Mouse (Mus musculus) T-helper 1 cell (primary cell): ENCODE data around the gene Ubc.
"Not testable (repeated sequence)": the region's sequence is repeated elsewhere in the genome, so short reads cannot be mapped to it uniquely, and the experiment has no call there.

Experiments
- in situ Hi-C: fragments of 300-600 bp; cut with MboI, MseI; formaldehyde crosslinking; loops from one replicate; pipeline ENCODE4 v1.15.1; 2025; ENCODE audit warnings: high pct_unique_total_duplicates

Gene Ubc

GRCm38 (mm10) chr5:125404903-125405545 lies 15.0 kb upstream of the Ubc start:
- in situ Hi-C loops, result no loop called here

GRCm38 (mm10) chr5:125404536-125404902 lies 14.5 kb upstream of the Ubc start:
- in situ Hi-C loops, result no loop called here

GRCm38 (mm10) chr5:125403481-125404465 lies 13.8 kb upstream of the Ubc start:
- in situ Hi-C loops, result no loop called here

GRCm38 (mm10) chr5:125402991-125403390 lies 13.0 kb upstream of the Ubc start:
- in situ Hi-C loops, result no loop called here

- in situ Hi-C loops, result no loop called here
Observed at GRCm38 (mm10) chr5:125402476-125402875, 12.5 kb upstream of the Ubc start.

GRCm38 (mm10) chr5:125400903-125401302 lies 10.9 kb upstream of the Ubc start:
- in situ Hi-C loops, result no loop called here

GRCm38 (mm10) chr5:125395008-125395407 lies 5.0 kb upstream of the Ubc start:
- in situ Hi-C loops, result no loop called here

GRCm38 (mm10) chr5:125393622-125394603 lies 3.9 kb upstream of the Ubc start:
- in situ Hi-C loops, result no loop called here

- in situ Hi-C loops, result no loop called here
Observed at GRCm38 (mm10) chr5:125392977-125393621, 3.1 kb upstream of the Ubc start.

- in situ Hi-C loops, result no loop called here
Observed at GRCm38 (mm10) chr5:125392618-125392976, 2.6 kb upstream of the Ubc start.

GRCm38 (mm10) chr5:125392176-125392575 lies 2.2 kb upstream of the Ubc start:
- in situ Hi-C loops, result not testable (repeated sequence)

GRCm38 (mm10) chr5:125391609-125392008 lies 1.6 kb upstream of the Ubc start:
- in situ Hi-C loops, result no loop called here

- in situ Hi-C loops, result no loop called here
Observed at GRCm38 (mm10) chr5:125390906-125391477, 990 bp upstream of the Ubc start.

GRCm38 (mm10) chr5:125389131-125389578 lies 847 bp downstream of the Ubc start, which contains the start of gene Gm10382:
Gene Gm10382, plus strand, starts transcription at chr5:125389322.
- in situ Hi-C loops, result no loop called here

GRCm38 (mm10) chr5:125388358-125389092 lies 1.5 kb downstream of the Ubc start:
- in situ Hi-C loops, result no loop called here

- in situ Hi-C loops, result not testable (repeated sequence)
Observed at GRCm38 (mm10) chr5:125387295-125387694, 2.7 kb downstream of the Ubc start.

- in situ Hi-C loops, result no loop called here
Observed at GRCm38 (mm10) chr5:125385215-125385940, 4.6 kb downstream of the Ubc start.

GRCm38 (mm10) chr5:125384512-125385214 lies 5.3 kb downstream of the Ubc start:
- in situ Hi-C loops, result no loop called here
